Mouse (Mus musculus): Measurements from ENCODE around the gene Rapgef3.

- TF ChIP-seq POLR2A (IDR thresholded peaks at IDR 0.05; ENCODE audit: low read depth, low read length) (no peak), CTCF (IDR thresholded peaks at IDR 0.05; ENCODE audit: borderline replicate concordance, insufficient read depth, low read length) (no peak)
Observed at GRCm38 (mm10) chr15:97726310-97726709, 41.5 kb downstream of the Rapgef3 start.

Data from embryonic fibroblast, embryonic 13.5 days (primary cell).